Mouse (Mus musculus) mature B cell (primary cell): ENCODE data around the gene Tlr8.
"Not testable (repeated sequence)": the region's sequence is repeated elsewhere in the genome, so short reads cannot be mapped to it uniquely, and the experiment has no call there.

ENCODE experiments used
- in situ Hi-C: fragments of 300-500 bp; cut with MboI; formaldehyde crosslinking; loops from 2 replicates; pipeline ENCODE4 v1.14.3; 2019

Gene Tlr8

GRCm38 (mm10) chrX:167264086-167264485 lies at the start of gene Tlr8:
TSS of gene Tlr8 (minus strand) at chrX:167264329.
- in situ Hi-C loops = no loop called here

- in situ Hi-C loops = not testable (repeated sequence)
These were observed 37.9 kb upstream of the Tlr8 start for GRCm38 (mm10) chrX:167302061-167302460.

DNA sequence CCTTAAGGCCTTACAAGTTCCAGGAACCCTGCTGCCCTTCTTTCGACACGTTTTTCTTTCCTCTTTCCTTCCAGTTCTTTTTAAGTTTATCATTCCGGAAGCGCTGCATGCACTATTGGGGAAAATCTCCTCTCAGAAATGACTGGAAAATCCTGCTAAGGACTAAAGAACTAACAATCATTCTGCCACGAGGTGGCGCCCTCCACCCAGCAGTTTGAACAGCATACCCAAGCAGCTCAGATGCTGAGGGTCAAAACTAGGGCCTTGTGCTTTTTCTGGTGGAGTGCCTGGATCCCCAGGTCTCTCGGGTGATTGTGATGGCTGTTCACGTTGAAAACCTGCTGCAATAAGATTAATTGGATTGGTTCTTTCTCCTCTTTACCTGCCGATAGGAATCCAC lies 12.8 kb upstream of the Tlr8 start:
- in situ Hi-C loops = loop anchor here (25.0 kb wide), 2 partner anchors 210 to 535 kb away; no protein-coding TSS in a partner anchor

DNA sequence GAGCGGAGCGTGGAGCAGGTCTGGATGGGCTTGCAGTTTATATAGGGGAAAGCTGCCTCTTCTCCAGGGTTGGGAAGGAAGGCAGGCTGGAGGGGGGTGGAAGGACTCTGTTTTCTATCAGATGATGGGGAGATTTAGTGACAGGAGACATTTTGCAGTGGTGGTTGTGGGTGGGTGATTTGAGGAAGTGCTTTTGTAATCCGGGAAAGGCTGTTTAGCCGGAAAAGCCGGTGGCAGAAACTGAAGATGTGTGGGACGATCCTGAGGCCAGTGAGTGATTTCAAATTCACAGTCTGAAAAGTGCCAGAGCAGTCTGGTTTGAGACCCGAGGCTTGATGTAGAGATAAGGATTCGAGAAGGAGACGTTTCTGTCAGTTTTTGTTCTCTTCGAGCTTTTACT lies 12.4 kb upstream of the Tlr8 start:
- in situ Hi-C loops = loop anchor here (25.0 kb wide), 2 partner anchors 211 to 536 kb away; no protein-coding TSS in a partner anchor

- in situ Hi-C loops = no loop called here
These were observed 599 bp downstream of the Tlr8 start for GRCm38 (mm10) chrX:167263530-167263929.

DNA sequence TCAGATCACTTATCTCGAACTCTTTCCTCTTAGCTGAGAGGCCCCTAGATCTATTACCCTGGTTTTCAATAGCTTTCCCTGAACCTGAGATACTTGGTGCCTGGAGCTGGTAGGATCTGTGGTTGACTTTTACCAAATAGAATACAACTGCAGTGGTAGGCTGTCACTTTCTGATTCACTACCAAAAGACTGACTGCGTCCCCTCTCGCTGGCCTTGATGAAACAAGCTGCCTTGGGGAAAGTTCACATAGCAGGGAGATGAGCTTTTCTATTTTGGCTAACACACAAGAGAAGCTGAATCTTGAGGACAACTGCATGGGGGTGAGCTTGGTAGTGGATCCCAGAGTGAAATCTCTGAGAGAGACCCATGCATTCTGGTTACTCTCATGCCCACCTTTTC lies 22.4 kb downstream of the Tlr8 start:
- in situ Hi-C loops = loop anchor here (25.0 kb wide), 1 partner anchor 1079 kb away; the partner anchor contains the start of gene Gemin8

GRCm38 (mm10) chrX:167239293-167239921 lies 24.7 kb downstream of the Tlr8 start:
- in situ Hi-C loops = loop anchor here (10.0 to 25.0 kb wide), 2 partner anchors 575 to 1077 kb away; partner anchors contain the start of gene Gemin8

GRCm38 (mm10) chrX:167233104-167233687 lies 30.9 kb downstream of the Tlr8 start:
- in situ Hi-C loops = loop anchor here (10.0 to 25.0 kb wide), 2 partner anchors 568 to 1071 kb away; partner anchors contain the start of gene Gemin8

DNA sequence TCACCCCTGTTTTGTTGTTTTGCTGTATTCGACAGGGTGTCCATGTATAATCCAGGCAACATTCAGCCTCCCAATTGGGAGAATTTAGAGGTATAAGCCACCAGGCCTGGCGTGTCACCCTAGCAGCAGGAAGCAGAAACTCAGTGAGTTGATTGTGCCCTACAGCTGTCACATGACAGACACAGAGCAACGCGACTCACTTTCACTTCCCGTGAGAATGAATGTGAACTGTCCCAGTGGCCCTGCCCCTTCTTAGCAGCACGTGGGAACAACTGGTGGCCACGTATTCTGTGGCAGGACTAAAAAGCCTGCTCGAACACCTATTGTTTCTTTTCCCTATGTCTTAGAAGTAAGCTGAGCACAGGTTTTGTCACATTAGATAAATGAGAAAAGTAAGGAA lies 33.0 kb downstream of the Tlr8 start:
- in situ Hi-C loops = loop anchor here (10.0 to 25.0 kb wide), 2 partner anchors 566 to 1069 kb away; partner anchors contain the start of gene Gemin8

- in situ Hi-C loops = loop anchor here (10.0 to 25.0 kb wide), 2 partner anchors 565 to 1068 kb away; partner anchors contain the start of gene Gemin8
These were observed 34.3 kb downstream of the Tlr8 start for GRCm38 (mm10) chrX:167229819-167230218.

DNA sequence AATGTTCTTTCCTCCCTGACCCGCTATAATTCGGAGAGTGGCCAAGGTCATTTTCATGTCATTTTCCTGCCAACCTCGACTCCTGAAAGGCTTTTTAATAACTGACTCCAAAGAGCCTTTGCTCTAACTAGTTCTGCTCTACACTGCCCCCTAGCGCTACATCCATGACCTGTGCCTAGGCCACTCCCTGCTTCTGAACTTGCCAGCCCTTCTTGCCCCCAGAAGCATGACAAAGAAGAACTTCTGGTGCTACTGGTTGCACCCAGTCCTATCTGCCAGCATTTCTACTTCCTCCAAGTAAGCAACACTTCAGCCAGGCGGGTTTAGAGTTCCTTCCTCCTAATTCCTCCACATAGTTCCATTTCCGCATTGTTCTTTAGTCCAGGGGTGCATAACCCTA lies 34.9 kb downstream of the Tlr8 start:
- in situ Hi-C loops = loop anchor here (25.0 kb wide), 1 partner anchor 1067 kb away; the partner anchor contains the start of gene Gemin8

- in situ Hi-C loops = loop anchor here (25.0 kb wide), 1 partner anchor 1065 kb away; the partner anchor contains the start of gene Gemin8
These were observed 36.4 kb downstream of the Tlr8 start for GRCm38 (mm10) chrX:167227756-167228155.

- in situ Hi-C loops = loop anchor here (25.0 kb wide), 1 partner anchor 1065 kb away; the partner anchor contains the start of gene Gemin8
These were observed 37.0 kb downstream of the Tlr8 start for GRCm38 (mm10) chrX:167227138-167227537.

GRCm38 (mm10) chrX:167226570-167226969 lies 37.6 kb downstream of the Tlr8 start:
- in situ Hi-C loops = loop anchor here (25.0 kb wide), 1 partner anchor 1064 kb away; the partner anchor contains the start of gene Gemin8

GRCm38 (mm10) chrX:167212707-167213106 lies 51.4 kb downstream of the Tlr8 start:
- in situ Hi-C loops = no loop called here

GRCm38 (mm10) chrX:167211871-167212555 lies 52.1 kb downstream of the Tlr8 start:
- in situ Hi-C loops = no loop called here

GRCm38 (mm10) chrX:167210319-167210728 lies 53.8 kb downstream of the Tlr8 start:
- in situ Hi-C loops = no loop called here

GRCm38 (mm10) chrX:167209828-167210227 lies 54.3 kb downstream of the Tlr8 start:
- in situ Hi-C loops = loop anchor here (10.0 kb wide), 1 partner anchor 95 kb away; no protein-coding TSS in a partner anchor

GRCm38 (mm10) chrX:167208978-167209754 lies 55.0 kb downstream of the Tlr8 start, which contains the start of gene Tmsb4x:
TSS of gene Tmsb4x (minus strand) at chrX:167209315.
- in situ Hi-C loops = loop anchor here (10.0 kb wide), 1 partner anchor 94 kb away; no protein-coding TSS in a partner anchor

GRCm38 (mm10) chrX:167208506-167208820 lies 55.7 kb downstream of the Tlr8 start:
- in situ Hi-C loops = loop anchor here (10.0 kb wide), 1 partner anchor 94 kb away; no protein-coding TSS in a partner anchor
